Mouse (Mus musculus): ENCODE results near the gene Arhgef1.
"Not testable (repeated sequence)": the region's sequence is repeated elsewhere in the genome, so short reads cannot be mapped to it uniquely, and the experiment has no call there.

Arhgef1 gene

DNA sequence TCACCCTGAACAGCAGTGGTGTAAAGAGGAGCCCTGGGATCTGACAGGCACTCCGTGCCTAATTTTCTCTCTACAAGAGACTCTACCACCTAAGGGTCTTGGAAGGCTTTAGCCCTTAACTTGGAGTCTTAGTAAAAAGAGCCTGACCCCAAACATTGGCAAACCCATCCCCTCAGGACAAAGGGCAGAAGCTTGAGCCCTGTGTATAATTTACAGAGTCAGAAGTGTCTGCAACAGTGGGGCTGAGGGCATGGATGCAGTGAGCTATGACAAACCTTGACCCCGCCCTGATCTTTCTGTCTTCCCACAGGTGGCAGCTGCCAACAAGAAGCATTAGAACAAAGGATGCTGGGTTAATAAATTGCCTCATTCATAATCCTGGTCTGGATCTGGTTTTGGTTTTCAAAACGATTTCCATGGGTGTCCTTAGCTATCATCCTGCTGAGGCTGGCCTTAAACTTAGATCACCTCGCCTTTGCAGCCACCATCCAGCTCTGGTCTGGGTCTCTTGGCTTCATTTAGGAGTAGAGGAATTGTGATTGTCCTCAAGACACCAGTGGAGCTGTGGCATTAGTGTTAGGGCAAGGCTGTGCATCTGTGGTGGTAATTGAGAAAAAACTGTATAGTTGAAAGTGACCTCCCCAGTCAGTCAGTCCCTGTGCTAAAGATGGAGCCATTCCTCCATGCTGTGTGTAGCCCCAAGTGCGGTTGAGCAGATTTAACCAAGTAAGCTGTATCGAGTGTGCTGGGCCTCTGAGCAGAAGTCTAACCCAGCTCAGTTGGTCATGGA lies 13.1 kb upstream of the Arhgef1 start:
- intact Hi-C loops (cut with DNase I) = loop anchor here (2.0 to 5.0 kb wide), 3 partner anchors 15 to 75 kb away; no protein-coding TSS in a partner anchor

DNA sequence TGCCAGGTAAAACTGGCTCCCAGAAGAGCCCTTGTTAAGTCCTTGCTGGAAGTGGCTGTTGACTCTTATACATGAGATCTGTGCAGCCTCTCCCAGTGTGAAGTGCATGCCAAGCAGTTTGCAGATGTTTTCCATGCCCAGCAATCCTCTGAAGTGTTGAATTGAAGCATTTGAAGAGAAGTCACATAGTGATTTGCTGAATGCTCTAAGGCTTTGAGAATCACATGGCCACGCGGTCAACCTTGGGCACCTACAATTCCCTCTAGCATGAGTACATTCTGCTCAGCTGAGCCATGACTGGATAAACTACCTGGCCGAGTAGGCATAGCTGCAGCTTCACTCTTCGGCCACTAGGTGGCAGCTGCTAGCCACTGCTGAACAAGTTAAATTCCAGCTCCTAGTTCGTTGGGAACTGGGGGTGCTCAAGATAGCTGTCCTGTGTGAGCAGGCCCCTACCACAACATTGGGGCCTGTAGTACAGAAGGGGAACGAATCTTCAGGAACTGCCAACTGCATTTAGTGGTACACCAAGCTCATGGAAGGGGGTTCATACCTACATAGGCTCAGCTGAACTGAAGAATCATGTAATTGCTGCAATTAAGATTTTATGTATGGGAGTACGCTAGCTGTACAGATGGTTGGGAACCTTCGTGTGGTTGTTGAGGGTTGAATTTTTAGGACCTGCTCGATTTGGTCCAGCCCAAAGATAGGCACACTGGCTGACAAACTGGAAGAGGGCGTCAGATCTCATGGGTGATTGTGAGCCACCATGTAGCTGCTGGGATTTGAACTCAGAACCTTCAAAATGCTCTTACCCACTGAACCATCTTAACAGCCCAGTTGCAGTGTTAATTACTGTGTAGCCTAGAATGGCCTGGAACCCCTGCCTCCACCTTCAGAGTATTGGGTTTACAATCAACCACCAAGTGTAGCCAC lies 12.2 kb upstream of the Arhgef1 start:
- intact Hi-C loops (cut with DNase I) = loop anchor here (2.0 to 5.0 kb wide), 3 partner anchors 14 to 74 kb away; no protein-coding TSS in a partner anchor

DNA sequence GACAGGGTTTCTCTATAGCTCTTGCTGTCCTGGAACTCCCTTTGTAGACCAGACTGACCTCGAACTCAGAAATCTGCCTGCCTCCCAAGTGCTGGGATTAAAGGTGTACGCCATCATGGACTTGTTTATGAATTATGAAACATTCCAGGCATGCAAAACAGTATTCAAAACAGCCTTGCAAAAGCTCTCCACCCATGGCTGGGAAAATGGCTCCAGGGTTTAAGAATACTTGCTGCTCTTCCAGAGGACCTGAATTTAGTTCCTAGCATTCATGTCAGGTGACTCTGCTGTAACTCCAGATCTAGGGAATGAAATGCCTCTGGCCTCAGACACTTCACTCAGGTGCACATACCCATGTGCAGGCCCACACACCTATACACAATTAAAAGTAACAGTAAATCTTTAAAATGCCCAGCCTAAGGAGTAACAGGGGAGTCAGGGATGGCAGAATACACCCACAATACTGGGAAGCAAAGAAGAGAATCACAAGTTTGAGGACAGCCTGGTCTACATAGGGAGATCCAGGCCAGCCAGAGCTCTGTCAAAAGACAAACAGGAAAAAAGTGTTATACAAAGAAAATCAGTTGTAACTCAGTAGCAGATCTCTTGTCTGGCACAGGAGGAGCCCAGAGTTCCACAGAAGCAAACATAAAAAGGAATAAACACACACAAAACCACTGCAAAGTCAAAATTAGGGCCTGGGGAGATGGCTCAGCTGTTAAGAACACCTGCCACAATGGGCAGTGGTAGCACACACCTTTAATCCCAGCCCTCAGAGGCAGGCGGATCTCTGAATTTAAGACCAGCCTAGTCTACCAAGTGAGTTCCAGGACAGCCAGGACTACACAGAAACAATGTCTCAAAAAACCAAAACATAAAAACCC lies 11.2 kb upstream of the Arhgef1 start:
- intact Hi-C loops (cut with DNase I) = loop anchor here (2.0 to 5.0 kb wide), 3 partner anchors 13 to 73 kb away; no protein-coding TSS in a partner anchor

DNA sequence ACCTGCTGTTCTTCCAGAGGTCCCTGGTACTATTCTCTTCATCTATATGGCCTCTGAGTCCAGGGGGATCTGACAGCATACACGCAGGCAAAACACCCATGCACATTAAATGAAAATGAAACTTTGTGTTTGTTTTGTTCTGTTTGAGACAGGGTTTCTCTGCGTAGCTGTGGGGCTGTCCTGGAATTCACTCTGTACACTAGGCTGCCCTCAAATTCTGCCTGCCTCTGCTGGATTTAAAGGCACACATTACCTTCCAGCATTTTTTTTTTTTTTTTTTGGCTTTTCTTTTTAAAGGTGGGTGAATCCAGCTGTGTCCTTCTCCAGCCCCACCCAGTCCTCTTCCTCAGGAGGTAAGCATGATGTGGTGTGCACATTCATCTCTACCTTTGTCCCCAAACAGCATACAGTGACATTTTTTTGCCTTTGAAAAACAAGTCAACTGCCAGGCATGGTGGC lies 10.6 kb upstream of the Arhgef1 start:
- intact Hi-C loops (cut with DNase I) = loop anchor here (5.0 kb wide), 1 partner anchor 55 kb away; no protein-coding TSS in a partner anchor

DNA sequence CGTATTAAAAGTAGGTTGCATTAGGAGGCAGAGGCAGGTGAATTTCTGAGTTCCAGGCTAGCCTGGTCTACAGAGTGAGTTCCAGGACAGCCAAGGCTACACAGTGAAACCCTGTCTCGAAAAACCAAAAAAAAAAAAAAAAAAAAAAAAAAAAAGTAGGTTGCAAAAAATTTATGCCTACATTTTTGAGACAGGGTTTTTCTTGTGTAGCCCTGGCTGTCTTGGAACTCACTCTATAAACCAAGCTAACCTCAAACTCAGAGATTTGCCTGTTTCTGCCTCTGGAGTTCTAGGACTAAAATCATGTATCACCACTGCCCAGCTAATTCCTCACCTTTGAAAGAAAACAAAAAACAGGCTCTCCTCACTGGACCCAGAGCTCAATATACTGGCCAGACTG lies 7.0 kb upstream of the Arhgef1 start:
- intact Hi-C loops (cut with DNase I) = not testable (repeated sequence)

DNA sequence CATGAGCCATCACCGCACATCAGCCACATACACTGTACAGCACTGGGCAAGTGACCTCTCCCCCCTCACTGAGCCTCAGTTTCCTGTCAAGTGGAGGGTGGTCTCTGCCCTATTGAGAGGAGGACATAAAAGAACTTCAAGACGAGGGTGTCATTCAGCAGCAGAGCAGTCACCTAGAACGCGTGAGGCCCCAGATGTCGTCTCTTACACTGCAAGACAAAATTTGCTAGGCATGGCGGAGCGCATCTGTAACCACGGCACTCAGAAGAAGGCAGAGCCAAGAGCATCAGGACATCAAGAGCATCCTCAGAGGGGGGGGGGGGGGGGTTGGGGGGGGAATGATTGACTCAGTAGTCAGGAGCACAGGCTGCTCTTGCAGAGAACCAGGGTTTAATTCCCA lies 6.4 kb upstream of the Arhgef1 start:
- intact Hi-C loops (cut with DNase I) = no loop called here

DNA sequence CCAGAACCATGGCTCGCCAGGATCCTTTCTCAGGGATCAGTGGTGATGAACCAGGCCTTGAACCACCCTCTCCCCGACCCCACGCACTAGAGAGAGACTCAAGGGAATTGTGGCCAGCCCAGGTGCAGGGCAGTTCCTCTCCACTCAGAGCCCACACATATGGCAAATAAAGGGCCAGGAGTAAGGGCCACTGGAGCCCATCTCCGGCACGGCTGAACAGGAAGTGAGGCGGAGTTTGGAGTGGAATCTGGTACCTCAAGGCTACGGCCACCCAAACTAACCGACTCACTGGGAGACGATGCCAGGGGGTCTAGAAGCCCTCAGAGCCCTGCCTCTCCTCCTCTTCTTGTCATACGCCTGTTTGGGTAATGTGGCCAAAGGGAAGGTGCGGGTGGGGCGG lies 5.5 kb upstream of the Arhgef1 start, which contains the start of gene Cd79a:
Cd79a (plus strand) TSS at position 158 of the 400 bp plus-strand sequence.
- intact Hi-C loops (cut with DNase I) = no loop called here

DNA sequence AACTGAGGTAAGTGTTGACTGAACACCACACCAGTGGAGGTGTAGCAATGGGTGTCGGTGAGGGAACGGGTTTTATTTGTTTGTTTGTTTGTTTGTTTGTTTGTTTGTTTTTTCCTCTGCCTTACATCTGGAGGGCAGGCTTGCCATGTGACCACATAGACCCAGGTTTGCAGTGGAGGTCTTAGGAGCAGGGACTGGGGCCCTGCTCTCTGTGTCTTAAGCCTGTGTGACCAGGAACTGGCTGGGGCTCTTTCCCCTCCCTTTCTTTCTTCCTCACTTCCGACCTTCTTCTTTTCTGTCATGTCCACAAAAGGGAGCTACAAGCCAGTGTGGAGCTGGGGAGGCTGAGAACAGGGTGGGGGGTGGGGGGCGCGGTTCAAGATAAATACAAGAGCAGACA lies 4.8 kb upstream of the Arhgef1 start:
- intact Hi-C loops (cut with DNase I) = no loop called here

DNA sequence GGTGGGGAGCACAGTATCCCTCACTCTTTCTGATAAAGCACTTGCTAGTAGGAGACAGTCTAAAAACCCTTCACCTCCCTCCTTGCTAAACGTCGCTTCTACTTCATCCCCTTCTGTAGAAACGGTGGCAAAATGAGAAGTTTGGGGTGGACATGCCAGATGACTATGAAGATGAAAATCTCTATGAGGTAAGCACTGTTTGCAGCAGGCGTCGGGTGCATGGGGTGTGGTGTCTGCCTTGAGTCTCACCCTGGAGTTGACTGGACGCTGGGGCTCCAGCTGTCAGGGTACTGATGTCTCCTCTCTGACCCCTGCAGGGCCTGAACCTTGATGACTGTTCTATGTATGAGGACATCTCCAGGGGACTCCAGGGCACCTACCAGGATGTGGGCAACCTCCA lies 1.6 kb upstream of the Arhgef1 start:
- intact Hi-C loops (cut with DNase I) = no loop called here

DNA sequence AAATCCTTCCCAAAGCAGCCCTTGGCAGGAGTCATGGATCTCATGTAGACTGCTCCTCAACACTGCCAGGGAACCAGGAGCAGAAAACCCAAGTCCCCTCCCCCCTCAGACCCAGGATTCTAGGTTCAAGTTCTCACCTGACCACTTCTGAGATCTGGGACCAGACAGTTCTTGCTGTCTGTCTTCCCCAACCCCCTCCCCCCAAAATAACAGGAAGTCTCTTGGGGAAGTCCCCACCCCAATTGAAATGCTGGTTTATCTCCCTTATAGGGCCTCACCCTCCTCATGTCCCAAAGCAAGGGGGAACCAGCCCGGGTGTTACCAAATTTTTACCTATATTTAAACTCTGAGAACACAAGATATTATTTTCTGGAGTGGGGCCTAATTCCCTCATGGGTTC lies 870 bp upstream of the Arhgef1 start:
- intact Hi-C loops (cut with DNase I) = no loop called here

DNA sequence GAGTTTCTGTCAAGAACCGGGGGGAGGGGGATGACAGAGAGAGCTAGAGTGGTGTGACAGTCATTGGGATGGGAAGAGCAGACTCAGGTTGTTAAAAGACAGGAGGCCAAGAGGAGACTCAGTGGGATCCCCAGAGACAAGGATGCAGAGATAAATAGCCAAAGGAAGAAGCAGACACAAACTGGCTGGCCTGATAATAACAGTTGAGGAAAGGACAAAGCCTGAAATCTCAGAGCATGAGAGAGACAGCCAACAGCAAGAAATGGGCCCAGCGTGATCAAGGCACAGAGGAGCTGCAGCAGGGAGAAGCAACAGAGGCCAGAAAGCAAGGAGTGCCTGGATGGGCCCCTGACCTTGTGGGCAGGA lies 465 bp upstream of the Arhgef1 start:
- intact Hi-C loops (cut with DNase I) = no loop called here

DNA sequence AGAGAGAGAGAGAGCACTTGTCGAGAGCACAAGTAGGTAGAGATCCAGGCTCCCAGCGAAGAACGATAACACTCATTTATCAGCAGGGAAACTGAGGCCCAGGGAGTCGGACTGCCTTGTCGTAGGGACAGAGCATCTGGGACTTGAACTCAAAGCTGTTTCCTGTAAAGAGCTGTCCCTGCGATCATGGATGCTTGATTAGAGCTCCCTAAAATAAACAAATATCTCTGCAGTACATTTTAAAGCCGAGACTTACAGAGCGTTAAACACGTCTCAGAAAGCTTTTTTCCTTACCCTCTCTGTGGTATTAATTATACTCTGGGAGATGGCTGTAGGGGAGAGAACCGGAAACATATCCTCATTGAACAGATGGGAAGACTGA lies 723 bp downstream of the Arhgef1 start:
- intact Hi-C loops (cut with DNase I) = no loop called here

DNA sequence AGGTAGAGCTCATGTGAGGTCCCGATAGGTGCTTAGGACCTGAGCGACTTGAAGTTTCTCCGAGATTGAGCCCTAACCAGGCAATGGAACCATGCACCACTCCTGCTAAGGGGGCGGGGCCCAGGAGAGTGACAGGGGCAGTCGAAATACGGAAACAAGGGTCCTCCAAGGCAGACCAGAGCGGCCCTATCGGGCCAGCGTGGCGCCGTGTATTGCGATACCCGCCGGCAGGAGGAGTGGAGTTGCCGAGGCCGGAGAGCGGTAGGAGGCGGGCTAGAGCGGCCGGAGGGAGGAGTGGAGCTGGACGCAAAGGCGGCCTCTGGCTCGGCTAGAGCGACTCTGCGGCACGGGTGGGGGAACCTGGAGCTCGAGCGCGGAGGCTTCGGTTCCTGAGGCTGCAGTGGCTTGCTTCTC lies 1.4 kb downstream of the Arhgef1 start:
- intact Hi-C loops (cut with DNase I) = loop anchor here (2.0 kb wide), 1 partner anchor 13 kb away; no protein-coding TSS in a partner anchor

DNA sequence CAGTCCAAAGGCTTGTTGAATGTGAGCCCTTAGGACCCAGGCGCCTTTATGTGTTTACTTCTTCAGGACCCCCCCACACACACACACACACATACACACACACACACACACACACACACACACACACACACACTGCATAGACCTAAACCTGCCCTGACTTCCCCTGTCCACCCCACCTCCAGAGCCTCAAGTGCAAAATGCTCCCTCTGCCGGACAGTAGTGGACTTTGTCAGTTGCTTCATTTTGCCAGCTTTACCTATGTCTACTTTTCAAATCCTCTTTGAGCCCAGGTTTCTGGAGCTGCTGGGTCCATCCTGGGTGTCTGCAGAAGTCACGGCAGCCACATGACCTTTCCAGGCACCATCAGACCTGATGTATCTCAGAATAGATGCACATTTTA lies 2.2 kb downstream of the Arhgef1 start:
- intact Hi-C loops (cut with DNase I) = loop anchor here (2.0 kb wide), 1 partner anchor 14 kb away; no protein-coding TSS in a partner anchor

DNA sequence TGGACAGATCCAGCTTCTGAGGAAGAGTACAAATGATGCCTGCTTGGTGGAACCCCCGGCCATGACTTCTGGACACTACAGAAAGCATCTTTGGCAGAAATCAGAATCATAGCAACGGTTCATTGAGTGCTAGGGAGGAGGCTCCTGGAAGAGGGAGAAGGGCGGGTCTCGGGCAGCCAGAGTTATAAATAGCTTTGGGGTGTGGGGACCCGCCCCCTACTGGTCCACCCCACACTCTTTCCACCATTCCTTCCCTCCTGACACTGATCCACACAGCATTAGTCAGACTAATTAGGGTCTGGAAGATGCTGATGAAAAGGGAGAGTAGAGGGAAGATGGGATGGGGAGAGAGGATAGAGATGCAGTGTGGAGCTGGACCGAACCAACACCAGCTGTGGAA lies 3.8 kb downstream of the Arhgef1 start:
- intact Hi-C loops (cut with DNase I) = no loop called here

DNA sequence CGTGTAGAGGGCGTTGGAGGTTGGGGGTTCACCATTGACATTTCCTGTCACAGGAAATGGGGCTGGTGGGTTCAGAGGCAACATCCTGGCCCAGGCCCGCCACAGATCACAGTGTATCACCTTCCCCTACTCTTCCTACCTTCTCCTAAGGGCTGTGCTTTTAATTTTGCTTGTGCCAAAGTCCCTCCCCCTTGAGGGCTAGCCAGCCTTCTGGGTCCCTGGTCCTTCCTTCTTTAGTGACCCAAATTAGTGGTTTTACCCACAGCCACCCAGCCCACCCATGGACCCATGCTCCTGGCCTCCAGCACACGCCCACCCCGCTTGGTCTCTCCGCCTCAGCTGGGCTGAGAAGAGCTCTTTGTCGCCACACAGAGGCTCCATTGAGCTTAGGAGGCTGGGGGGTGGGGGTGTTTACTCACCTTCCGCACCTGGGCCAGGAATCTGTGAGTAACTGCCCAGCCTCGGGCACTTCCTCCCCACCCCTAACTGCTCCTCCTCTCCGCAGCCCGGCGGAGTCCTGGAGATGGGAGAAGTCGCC lies 4.6 kb downstream of the Arhgef1 start:
- intact Hi-C loops (cut with DNase I) = no loop called here

DNA sequence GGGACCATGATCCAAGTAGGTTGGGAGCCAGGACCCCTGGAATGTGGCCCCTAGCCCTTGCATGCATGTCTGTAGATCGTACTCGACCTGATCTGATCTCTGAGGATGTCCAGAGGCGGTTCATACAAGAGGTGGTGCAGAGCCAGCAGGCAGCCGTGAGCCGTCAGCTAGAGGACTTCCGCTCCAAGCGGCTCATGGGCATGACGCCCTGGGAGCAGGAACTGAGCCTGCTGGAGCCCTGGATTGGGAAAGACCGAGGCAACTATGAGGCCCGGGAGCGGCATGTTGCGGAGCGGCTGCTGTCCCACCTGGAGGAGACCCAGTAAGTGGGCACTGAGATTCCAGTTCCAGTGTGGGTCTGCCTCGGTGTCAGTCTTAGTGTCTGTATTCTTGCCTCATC lies 9.8 kb downstream of the Arhgef1 start:
- intact Hi-C loops (cut with DNase I) = no loop called here

DNA sequence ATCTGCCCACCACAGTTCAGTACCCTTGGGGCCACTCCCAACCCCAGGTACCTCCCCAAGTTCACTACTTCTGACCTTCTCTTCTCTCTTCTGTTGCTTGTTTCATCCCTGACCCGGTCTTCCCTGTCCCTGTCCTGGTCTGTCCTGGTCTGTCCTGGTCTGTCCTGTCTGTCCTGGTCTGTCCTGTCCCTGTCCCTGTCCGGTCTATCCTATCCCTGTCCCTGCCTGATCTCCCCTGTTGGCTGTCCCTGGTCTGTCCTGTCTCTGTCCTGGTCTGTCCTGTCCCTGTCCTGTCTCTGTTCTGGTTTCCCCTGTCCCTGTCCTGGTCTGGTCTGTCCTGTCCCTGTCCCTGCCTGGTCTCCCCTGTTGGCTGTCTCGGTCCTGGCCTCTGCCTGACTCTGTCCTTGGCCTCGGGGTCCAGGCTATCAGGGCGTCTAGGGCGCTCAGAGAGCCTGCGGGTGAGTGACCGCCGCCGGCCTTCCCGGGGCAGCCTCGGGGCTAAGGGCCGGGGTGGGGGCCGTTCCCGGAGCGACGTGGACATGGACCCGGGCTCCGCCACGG lies 16.1 kb downstream of the Arhgef1 start:
- intact Hi-C loops (cut with DNase I) = no loop called here

DNA sequence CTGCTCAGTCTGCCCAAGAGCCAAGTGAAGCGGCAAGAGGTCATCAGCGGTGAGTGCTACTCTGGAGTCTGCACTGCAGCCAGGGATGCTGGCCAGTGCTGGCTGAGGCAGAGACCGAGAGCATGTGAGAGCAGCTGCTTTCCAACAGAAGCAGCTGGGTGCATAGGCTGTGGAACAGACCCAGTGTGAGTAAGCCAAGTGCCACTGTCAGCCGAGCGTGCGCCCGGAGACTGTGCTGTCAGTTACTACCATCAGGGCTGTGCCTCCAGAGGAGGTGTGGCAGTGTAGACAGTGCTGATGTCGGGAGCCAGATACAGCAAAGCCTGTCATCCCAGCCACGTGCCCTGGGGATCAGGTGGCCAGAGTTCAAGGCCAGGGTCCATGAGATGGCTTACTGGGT lies 17.0 kb downstream of the Arhgef1 start:
- intact Hi-C loops (cut with DNase I) = no loop called here

DNA sequence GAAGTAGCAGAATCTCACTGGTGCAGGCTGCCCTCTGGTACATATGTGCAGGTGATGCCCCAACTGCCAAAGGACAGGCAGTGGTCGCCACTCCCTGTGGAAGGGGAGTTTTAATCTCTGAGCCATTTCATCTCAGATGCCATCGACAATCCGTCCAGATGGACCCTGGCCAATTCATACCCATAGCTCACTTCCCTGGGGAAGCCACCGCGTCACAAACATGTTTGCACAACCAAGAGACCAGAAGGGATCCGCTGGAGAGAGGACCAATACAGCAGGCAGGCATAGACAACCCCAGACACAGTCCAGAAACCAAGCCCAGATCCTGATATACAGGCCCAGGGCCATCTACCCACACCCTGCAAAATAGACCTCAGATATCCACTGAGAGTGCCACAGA lies 27.8 kb downstream of the Arhgef1 start:
- intact Hi-C loops (cut with DNase I) = no loop called here
